Mouse (Mus musculus) embryo, embryonic 11.5 days (tissue): ENCODE results near the gene Zdhhc23.

Experiments
- DNase-seq: peaks from one replicate; pipeline ENCODE4 v3.0.0-alpha.2; 2012; ENCODE audit warnings: low read depth, low spot score

Gene Zdhhc23

DNA sequence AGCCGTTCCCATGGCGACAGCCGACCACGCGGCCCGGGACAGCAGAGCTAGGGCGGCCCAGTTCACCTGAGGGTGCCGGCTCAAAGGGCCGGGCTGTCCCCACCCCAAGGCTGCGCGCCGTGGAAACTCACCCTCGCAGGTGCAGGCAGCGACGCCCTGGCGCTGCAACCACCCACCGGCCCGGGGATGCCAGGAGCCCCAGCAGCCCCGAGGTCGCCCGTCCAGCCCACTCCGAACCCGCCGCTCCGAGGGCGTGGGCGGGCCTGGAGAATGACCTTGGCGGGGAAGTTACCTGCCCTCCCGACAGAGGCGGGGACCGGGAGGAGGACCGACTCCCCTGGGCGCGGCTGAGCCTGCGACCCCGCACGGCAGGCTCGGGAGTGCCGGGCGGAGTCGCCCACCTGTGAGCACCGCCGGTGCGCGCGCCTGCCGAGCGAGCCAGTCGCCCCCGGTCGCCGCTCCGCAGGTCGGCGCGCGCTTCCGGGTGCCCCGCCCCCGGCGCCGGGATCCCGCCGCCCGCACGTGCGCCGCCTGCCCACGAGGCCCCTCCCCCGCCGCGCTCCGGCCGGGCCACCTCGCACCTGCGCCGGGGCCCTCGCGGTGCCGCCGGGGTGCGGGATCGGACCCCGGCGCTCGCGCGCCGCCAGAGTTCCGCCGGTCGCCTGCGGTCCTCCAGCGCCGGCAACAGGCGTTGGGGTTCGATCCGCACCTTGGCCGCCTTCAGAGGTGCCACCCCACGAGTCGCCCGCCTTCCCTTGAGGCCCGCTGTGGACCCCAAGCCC lies at the start of gene Zdhhc23:
Gene Zdhhc23 (minus strand): TSS at position 464 of the 782 bp plus-strand sequence.
- no peak for DNase-seq

DNA sequence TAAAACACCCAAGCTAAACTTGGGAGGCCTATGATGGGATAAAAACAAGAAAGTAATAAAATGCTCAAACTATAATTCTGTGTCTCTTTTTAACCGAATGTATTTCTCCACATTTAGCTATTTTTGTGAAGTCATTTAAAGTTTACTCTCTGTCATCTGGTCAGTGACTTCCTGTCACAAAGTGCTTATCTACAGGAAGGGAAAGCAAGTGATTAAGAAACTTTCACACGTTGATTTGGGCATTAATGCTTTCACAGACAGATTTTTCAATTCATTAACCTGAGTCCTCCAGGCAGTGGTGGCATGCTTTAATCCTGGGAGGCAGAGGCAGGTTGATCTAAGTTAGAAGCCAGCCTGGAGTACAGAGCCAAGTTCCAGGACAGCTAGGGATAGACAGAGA lies 49.7 kb upstream of the Zdhhc23 start:
- DNase-seq = no peak

DNA sequence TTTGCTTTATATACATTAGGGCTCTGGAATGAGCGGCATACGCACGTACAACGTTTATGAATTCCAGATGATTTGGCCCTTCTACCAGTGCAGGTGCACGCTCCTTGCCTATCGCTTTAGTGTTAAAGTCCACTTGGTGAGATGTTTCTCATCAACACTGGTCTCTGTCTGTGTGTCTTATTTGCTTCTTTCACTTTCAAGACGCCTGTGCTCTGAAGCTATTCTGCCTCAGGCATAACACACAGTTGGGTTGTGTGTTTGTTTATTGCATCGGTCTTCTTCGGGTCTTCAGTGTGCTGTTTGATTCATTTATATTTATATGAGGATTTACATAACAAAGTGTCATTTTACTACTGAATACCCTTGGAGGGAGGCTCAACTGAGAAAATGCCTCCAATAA lies 47.2 kb upstream of the Zdhhc23 start:
- no peak for DNase-seq

DNA sequence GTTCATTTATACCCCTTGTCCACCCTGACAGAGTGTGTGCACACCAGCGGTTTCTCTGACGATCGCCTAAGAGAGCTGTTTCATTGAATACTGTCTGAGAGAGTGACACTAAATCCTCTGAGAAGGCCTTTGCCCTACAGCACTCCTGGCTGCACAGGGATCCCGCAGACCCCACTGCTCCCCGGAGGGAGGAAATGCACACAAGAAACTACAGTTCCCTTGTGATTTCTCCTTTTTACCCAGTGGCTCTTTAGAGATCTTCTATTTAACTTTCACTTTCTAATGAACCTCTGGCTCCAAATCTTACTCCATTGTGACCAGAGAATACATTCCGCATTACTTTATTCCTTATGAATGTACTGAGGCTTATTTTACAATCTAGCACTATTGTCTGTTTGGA lies 46.6 kb upstream of the Zdhhc23 start:
- DNase-seq = no peak

DNA sequence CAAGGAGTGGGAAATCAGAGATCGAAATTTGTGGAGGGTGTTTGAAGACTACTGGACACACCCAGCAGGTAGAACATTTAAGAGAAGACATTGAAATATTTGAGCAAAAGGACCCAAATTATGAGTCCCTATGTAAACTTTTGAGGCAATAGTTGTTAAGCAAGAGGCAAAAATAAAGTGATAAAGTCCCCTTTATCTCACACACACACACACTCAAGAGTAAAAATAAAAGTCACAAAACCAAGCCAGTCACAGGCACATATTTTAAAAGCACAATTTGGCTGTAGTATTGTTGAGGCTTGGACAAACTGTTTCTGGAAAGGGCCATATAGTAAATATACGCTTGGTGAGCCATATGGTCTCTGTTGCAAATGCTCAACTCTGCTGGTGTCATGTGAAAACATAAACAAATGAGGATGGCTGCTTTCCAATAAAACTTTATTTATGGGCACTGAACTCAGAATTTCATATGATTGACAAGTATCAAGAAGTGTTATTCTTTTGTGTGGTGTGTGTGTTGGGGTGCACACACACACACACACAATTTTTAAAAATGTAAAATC lies 39.5 kb upstream of the Zdhhc23 start:
- DNase-seq = no peak

DNA sequence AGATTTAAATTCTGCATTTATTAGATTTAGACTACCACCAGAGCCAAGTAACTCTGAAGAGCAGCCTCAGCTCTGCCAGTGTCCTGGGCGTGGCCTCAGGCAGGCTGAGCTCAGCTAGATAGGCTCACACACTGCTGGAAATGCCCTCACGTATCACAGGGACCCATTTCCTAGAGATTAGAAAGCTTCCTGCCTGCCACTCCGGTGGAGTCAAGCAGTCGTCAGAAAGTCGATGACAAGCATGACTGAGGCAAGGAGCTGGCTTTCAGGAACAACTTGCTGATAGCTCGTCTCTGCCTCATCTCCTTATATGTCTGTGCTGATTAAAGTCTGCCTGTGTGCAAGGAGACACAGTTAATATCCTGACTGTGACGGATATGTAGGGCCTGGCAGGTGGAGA lies 38.8 kb upstream of the Zdhhc23 start:
- DNase-seq = no peak

DNA sequence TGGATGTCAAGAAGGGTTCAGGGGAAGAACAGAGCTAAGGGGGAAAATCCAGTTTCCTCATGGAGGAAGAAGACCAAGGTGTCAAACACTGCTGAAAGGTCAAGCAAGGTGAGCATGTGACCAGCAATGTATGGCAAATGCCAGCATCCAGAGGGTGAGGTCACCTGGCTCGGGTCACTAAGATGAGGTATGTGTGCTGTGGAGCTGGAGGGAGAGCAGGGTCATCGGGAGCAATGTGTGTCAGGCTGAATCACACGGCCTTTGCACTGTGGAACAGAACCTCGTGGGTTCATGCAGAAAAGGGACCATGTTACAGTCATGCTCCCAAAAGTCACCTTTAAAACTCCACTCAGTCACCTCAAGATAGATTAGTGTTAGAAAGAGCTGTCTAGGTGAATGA lies 38.1 kb upstream of the Zdhhc23 start:
- DNase-seq = no peak

DNA sequence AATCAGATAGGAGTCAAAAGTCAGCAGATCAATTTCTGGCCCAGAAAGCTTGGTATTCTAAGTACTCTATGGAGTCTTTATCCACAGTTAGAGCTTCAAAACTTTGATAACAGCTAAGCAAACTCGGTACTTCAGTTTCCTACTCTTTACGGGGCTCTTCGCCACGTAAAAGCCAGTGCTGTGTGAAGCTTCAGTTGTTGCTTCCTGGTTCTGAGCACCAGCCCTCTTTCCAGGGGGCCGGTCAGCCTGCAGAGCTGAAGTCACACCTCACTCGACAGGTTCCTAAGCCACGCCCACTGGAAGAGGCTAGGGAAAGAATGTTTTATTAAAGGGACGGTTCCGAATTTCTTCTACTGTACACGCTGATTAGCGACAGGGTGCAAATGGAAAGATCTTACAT lies 36.6 kb upstream of the Zdhhc23 start:
- DNase-seq = peak; percentile 7

DNA sequence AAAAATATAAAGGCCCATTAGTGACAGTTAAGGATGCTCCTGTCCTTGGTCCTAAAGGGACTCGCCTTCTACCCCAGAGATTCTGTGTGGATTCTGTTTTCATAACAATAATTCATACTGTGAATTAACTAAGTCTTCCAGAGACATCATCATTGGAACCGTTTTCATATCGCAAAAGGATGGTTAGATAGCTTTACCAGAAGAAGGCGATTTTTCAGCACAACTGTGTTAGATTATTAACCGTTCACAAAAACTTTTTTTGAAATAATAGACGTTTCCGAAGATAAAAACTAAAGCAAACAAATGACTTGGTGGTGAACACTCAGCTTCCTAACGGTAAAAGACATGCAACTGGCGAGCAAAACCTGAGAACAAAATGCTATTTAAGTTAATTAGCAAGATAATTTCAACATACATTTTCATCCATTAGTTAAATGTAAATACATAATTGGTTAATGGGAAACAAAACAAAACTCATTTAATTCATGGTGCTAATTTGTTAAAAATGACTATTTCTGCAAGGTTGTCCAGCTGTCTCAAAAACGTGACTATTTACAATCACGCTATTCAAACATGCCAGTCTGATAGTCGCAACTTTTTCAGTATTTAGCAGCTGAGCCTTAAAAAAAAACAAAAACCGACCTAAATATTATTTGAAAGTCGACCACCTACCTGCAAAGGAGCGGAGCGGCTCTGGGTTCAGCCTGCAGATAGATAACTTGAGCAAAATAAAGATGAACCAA lies 36.0 kb upstream of the Zdhhc23 start:
- no peak for DNase-seq

DNA sequence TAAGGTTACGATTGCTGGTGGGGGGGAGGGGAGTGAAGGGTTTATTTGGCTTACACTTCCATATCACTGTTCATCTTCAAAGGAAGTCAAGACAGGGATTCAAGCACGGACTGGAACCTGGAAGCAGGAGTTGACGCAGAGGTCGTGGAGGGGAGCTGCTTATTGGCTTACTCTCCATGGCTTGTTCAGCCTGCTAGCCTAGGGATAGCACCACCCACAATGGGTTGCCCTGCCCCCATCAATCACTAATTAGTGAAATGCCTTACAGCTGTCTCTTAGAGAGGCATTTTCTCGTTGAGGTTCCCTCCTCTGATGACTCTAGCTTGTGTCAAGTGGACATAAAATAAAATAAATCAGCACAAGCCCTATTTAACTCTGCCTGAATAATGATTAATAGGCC lies 31.4 kb upstream of the Zdhhc23 start:
- DNase-seq = no peak

DNA sequence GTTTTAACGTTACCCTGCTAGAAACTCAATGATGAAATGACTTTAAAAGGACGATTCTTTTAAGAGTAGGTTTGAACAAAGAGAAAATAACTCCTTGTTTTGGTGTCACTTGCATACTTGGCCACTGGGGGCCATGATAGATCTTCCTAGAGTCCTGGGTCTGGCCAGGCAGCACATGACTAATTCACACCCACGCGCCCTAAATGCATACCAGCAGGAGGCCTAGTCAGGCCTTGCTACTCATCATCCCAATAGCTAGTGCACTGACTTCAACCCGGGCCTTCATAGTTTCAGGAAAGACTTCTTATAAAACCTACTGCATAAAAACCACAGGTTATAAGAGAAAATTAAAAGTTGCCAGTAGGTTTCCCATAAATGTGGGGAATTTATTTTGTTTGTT lies 22.5 kb upstream of the Zdhhc23 start:
- no peak for DNase-seq

DNA sequence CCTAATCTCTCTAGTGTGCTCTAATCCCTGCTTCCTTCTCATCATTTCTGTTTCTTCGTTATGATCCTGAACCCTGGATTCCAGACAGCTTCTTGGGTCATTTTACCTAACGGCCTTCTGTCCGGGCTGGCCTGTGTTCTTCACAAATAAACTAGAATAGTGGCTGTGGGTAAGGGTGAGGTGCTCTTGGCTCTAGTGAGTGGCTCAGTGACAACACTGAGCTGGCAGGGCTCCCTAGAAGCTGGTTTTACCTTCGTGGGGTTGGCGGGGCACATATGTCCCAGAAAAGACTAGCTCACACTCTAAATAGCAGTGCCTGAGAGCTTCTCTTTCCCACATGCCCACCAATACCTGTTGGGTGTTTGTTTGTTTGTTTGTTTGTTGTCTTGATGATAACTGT lies 19.9 kb upstream of the Zdhhc23 start:
- DNase-seq = no peak

DNA sequence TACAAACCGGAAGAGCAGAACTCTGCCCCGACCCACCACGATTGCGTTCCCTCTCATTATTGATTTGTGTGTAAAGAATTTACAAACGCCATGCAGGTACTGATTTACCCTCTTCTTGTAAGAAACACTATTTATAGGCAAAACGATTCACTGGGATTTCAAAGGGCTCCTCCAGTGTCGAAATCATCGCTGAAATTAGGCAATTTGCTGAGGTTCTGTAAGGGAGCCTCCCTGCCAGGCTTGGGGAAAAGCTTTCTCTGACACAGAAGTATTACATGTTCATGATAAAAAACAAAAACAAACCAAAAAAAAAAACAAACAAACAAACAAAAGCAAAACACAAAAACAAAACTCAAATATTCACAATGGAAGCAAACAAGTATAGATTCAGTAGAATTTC lies 19.5 kb upstream of the Zdhhc23 start:
- no peak for DNase-seq

DNA sequence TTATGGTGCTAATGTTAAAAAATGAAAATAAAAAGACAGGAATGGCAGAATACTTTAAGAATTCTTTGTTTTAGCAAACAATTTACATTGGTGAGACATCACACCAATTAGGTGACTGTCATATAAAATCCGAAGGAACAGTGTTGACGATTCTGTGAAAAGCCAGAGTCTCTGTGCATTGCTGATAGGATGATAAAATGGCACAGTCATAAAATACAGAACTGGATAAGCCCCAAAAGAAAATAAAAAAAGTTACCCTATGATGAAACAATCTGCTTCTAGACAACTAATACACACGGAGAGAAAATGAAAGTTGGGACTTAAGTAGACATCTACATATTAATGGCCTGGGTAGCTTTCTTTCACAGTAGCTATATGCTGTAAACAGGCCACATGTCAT lies 15.0 kb upstream of the Zdhhc23 start:
- DNase-seq = no peak

DNA sequence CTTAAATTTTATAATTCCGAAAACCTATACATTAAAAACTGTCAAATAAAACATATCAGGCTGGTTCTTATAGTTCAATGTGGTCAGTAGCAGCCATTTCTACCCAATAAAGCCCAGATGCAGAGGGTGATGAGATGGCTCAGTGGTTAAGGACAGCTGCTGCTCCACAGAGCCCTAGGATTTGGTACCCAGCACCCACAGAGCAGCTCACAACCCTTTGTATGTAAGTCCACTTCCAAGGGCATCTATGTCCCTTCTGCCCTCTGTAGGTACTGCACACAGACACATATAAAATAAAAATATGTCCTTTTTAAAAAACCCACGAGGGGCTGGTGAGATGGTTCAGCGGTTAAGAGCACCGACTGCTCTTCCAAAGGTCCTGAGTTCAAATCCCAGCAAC lies 6.7 kb upstream of the Zdhhc23 start:
- no peak for DNase-seq

DNA sequence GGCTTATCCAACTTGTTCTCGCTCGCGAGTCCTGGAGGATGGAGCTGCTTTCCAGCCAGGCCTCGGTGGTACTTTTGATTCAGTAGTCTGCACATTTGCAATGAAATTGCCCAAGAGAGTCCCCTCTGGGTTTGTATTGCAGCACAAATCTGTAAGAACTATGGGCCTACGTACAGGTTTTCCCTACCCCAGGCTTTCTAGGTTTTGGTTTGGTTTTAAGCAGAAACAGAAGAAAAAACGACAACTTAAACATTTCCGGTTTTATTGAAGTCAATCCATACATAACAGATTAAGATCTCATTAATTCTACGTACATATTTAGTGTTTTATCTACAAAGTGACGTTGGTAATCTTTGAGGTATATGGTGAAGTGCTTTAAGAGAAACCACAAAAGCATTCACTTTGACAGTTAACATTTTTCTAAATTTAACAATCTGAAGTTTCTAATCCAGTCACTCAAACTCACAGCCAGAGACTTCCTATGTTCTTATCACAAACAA lies 569 bp upstream of the Zdhhc23 start:
- DNase-seq = no peak

DNA sequence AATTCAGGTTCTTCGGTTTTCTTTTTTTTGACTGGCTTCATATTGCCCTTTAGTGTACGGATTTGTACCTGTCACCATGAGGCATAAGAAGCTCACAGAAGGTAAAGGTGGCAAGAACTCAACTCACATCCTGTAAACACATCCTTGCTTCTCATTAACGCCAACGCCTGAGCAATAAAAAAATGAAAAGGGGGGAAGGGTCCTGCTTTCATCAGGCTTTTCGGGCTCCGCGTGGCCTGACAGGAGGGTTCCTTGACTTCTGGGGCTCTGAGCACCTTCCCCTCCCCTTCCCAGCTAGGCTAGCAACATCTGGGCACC lies 622 bp downstream of the Zdhhc23 start:
- DNase-seq = peak; percentile 29

DNA sequence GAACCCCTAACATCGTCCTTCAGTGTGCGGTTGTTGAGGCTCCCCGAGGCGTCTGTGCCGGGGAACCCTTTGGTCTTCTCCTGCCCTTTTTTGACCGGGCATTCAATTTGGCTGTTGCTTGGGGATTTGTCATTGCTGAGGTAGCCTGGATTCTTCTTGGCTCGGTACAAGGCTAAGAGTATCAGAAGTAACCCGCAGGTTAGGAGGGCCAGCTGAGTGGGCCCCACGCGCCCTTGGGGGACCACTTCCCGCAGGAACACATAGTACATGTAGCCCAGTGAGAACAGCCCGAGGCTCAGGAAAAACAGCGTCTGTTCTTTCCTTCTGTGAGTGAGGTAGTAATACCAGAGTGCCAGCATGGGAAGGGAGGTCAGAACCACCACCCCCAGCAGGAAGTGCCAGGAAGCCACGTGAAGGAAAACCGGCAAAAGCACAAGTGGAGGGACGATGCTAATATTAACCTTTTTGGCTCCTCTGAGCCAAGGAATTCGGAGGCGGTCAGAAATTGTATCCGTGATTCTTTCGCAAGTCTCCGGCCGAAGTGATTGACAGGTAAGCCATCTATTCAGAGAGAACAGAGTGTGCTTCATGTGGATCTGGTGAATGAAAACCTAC lies 5.9 kb downstream of the Zdhhc23 start:
- no peak for DNase-seq

DNA sequence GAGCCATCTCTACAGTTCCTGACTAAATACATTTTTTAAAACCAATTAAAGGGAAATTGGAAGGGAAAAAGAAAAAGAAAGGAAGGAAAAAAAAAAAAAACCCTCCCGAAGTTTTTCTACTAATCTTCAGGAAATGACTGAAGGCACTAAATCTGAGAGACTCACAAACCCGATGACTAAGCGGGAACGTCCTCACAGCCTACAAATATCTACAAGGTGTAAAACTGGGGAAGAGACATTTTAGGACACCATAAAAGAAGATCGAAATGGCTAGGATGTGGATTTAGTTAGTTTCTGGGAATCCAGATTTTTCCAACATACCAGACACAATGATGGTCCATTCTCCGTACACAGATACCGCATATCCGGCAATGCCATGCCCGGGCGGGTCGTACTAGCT lies 6.4 kb downstream of the Zdhhc23 start:
- no peak for DNase-seq

DNA sequence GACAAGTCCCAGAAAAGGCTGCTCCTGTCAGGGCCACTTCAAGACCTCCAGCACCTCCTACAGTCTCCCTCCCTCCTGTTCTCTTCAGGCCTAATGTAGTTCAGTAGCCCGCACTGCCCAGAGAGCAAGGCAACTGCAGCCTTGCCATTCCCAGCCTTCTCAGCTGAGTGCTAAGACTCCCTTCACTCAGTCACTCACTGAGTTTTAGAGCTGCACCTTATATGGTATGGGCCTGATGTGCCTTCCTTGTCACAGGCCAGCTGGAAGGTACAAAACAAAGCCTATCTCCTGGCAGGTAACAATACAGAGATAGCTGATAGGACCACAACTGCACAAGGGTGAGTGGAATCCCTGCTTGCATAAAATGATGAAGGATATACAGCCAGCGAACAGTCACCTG lies 7.2 kb downstream of the Zdhhc23 start:
- no peak for DNase-seq

DNA sequence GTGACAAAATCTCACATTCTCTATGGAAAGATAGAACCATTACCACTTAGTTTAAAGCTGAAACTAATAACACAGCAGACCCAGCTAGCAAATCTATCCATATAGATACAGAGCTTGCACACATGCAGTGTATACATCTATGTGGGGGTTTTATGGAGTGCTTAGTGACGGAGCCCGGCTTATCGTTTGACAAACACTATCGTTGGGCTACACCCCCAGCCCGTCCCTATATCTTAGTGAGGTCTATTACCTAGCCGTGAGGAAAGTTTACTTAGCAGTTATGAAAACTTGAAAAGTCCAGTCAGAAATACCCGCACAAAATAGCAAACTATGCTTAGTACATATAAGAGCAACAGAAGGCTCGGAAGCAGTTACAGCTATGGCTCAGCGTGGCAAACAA lies 7.8 kb downstream of the Zdhhc23 start:
- no peak for DNase-seq

DNA sequence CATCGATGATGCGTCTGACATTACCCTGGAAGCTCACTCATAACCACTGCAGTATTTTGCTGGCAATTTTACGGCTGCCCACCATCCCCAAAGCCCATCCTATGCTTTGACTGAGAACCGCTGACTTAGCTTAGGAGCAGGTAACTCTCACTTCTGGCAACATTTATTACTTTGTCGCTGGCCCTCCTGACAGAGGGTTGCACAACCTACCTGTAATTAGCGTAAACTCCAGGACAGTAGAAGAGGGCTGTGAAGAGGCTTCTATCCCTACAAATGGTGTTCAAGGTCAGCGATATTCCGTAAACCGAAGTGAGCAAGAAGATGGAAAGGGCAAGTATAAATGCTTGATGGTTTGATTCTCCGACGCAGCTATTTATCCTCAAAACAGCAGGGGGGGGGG lies 8.4 kb downstream of the Zdhhc23 start:
- DNase-seq = no peak

DNA sequence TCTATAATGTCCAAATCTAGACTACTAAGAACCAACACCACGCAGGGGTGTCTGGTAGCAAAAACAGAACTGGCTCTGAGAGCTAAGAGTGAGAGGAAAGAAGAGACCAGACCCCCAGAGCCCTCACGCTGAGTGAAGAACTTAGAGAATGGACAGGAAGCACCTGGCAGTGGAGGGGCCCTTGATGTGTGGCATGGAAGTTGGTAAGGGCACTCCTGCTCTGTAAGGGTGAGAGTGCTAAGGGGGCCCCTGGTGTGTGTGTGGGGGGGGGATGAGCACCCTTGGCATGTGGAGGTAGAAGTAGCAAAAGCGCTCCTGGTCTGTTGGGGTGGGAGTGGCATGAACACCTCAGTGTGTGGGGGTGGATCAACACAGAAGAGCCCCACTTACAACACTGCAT lies 9.2 kb downstream of the Zdhhc23 start:
- no peak for DNase-seq
